10 mouse cellular contexts compared by ENCODE assay signal in the genomic region with DNA sequence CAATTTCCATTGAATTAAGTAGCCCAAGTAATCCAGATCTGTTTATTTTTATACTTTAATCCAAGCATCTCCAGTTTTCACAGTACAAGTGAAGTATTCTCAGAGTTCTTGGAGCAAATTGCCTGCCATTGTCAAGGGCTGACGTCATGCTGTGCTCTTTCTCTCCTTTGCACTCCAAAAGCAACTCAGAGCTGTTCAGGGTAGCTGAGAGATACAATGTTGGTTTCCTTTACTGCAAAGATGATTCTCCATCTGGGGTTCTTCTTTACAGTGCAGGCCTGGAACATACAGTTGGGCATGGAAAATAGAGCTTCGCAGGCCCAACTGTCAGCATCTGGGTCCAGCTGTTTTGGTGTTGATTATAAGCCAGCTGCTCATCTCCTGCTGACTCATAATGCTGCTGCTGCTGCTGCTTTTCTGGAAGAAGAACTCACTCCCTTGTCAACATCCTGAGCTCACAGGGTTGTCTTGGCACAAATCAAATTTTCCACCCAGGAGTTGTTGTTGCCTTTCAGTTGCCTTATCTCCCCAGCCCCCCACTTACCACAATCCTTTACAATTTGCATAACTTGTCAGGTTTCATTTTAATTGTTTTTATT.
A peak's percentile ranks its signal among the peaks of the same experiment; 100 is the strongest.
DNase-seq lines count a peak whose midpoint lies in the region; ATAC-seq and TF ChIP-seq lines count a peak whose summit lies in the region.
"Had no signal": no experiment of that assay in that cellular context is flagged by ENCODE, and none has a peak within 500 bp of the region (broad histone marks: within the 10 kb centered on the region; RNA-seq: fewer than 3 reads in every experiment).

No protein-coding gene starts in this region.

- ATAC-seq in heart, embryonic 12.5 days (ENCODE audit: insufficient number of reproducible peaks, low FRiP score): no peak
- ATAC-seq in midbrain, postnatal 0 days (ENCODE audit: low FRiP score): no peak
- ATAC-seq in midbrain, embryonic 16.5 days: no peak
- peak; percentile 23; the same call in 1 of the 2 replicates for ATAC-seq in forebrain, embryonic 16.5 days
- ATAC-seq in stomach, embryonic 15.5 days (ENCODE audit: insufficient read depth, low FRiP score, low read depth): peak; percentile 66; the same call in 1 of the 2 replicates
- no peak for ATAC-seq in inflammation-experienced regulatory T-cells, adult 6 months

- no peak overlapping the region for H3K9ac ChIP-seq in heart, adult 2 months (ENCODE audit: low read depth, low read length)
- no peak overlapping the region for H3K9ac ChIP-seq in heart, embryonic 12.5 days
- H3K9ac ChIP-seq in midbrain, postnatal 0 days (replicated peaks; ENCODE audit: low read length, poor library complexity, severe bottlenecking): no peak overlapping the region
- no peak overlapping the region for H3K9ac ChIP-seq in midbrain, embryonic 16.5 days (ENCODE audit: low read depth, low read length)
- no peak overlapping the region for H3K9ac ChIP-seq in forebrain, embryonic 16.5 days (replicated peaks; ENCODE audit: low read depth, low read length)
- H3K9ac ChIP-seq in stomach, embryonic 15.5 days: no peak overlapping the region
- H3K9ac ChIP-seq: heart, embryonic 15.5 days had no signal

- TF ChIP-seq CTCF in heart, adult 2 months (IDR thresholded peaks at IDR 0.05): no peak
- TF ChIP-seq CTCF in midbrain, postnatal 0 days (IDR thresholded peaks at IDR 0.05): no peak

- H3K36me3 ChIP-seq in heart, adult 2 months (ENCODE audit: control insufficient read depth, insufficient read depth, low read length): no peaks in the 10 kb centered on the region
- no peaks in the 10 kb centered on the region for H3K36me3 ChIP-seq in heart, embryonic 12.5 days
- no peaks in the 10 kb centered on the region for H3K36me3 ChIP-seq in midbrain, postnatal 0 days (ENCODE audit: insufficient read depth, low read length)
- no peaks in the 10 kb centered on the region for H3K36me3 ChIP-seq in midbrain, embryonic 16.5 days (ENCODE audit: control insufficient read depth, insufficient read depth, low read length)
- H3K36me3 ChIP-seq in forebrain, embryonic 16.5 days (ENCODE audit: control insufficient read depth, insufficient read depth): no peaks in the 10 kb centered on the region
- no peaks in the 10 kb centered on the region for H3K36me3 ChIP-seq in stomach, embryonic 15.5 days
- H3K36me3 ChIP-seq: heart, embryonic 15.5 days had no signal

- no peak for TF ChIP-seq POLR2A in heart, adult 2 months (IDR thresholded peaks at IDR 0.05; ENCODE audit: insufficient read depth, low read depth, low read length)

- 0 out of 2 replicates have a peak, but pooled peaks have one; percentile 21 for TF ChIP-seq EP300 in heart, adult 2 months (IDR thresholded peaks at IDR 0.05; ENCODE audit: insufficient read depth, low read depth, low read length)

- no peaks in the 10 kb centered on the region for H3K9me3 ChIP-seq in heart, embryonic 12.5 days (replicated peaks)
- H3K9me3 ChIP-seq in midbrain, postnatal 0 days (ENCODE audit: low read length): no peaks in the 10 kb centered on the region
- H3K9me3 ChIP-seq in midbrain, embryonic 16.5 days (replicated peaks; ENCODE audit: control insufficient read depth, low read length, poor library complexity, severe bottlenecking): no peaks in the 10 kb centered on the region
- no peaks in the 10 kb centered on the region for H3K9me3 ChIP-seq in forebrain, embryonic 16.5 days (ENCODE audit: control insufficient read depth, low read length)
- no peaks in the 10 kb centered on the region for H3K9me3 ChIP-seq in stomach, embryonic 15.5 days
- H3K9me3 ChIP-seq: heart, embryonic 15.5 days had no signal

- no peak overlapping the region for H3K27ac ChIP-seq in heart, adult 2 months
- H3K27ac ChIP-seq in heart, embryonic 12.5 days (ENCODE audit: poor library complexity, severe bottlenecking): no peak overlapping the region
- H3K27ac ChIP-seq in midbrain, postnatal 0 days (ENCODE audit: low read depth, low read length): no peak overlapping the region
- H3K27ac ChIP-seq in midbrain, embryonic 16.5 days (ENCODE audit: low read length): no peak overlapping the region
- H3K27ac ChIP-seq in forebrain, embryonic 16.5 days (ENCODE audit: low read length): no peak overlapping the region
- H3K27ac ChIP-seq in stomach, embryonic 15.5 days: no peak overlapping the region
- H3K27ac ChIP-seq: heart, embryonic 15.5 days had no signal

- 18% methylated on average over 2 of the region's 2 CpGs for WGBS in heart, adult 2 months
- WGBS in heart, embryonic 12.5 days: 19% methylated on average over 2 of the region's 2 CpGs
- 21% methylated on average over 2 of the region's 2 CpGs for WGBS in midbrain, postnatal 0 days
- 30% methylated on average over 2 of the region's 2 CpGs for WGBS in midbrain, embryonic 16.5 days
- WGBS in forebrain, embryonic 16.5 days: 25% methylated on average over 2 of the region's 2 CpGs
- WGBS in stomach, embryonic 15.5 days: 27% methylated on average over 2 of the region's 2 CpGs

- DNase-seq in heart, adult 2 months: peak; percentile 39 to 42
- peak; percentile 11 for DNase-seq in midbrain, postnatal 0 days (ENCODE audit: low spot score)
- DNase-seq in kidney, adult 18-20 months: no peak
- DNase-seq: adrenal gland, postnatal 10 days had no signal

- no peaks in the 10 kb centered on the region for H3K27me3 ChIP-seq in heart, adult 2 months (ENCODE audit: control insufficient read depth, insufficient read depth, low read length)
- H3K27me3 ChIP-seq in heart, embryonic 12.5 days (replicated peaks): no peaks in the 10 kb centered on the region
- H3K27me3 ChIP-seq in midbrain, postnatal 0 days (ENCODE audit: insufficient read depth, low read length): no peaks in the 10 kb centered on the region
- H3K27me3 ChIP-seq in midbrain, embryonic 16.5 days (ENCODE audit: control insufficient read depth, insufficient read depth, low read depth, low read length): no peaks in the 10 kb centered on the region
- no peaks in the 10 kb centered on the region for H3K27me3 ChIP-seq in forebrain, embryonic 16.5 days (replicated peaks; ENCODE audit: control insufficient read depth, insufficient read depth, low read length)
- no peaks in the 10 kb centered on the region for H3K27me3 ChIP-seq in stomach, embryonic 15.5 days (replicated peaks)
- H3K27me3 ChIP-seq: heart, embryonic 15.5 days had no signal

- H3K79me2 ChIP-seq in heart, adult 2 months (replicated peaks; ENCODE audit: control insufficient read depth, insufficient read depth, low read length): no peaks in the 10 kb centered on the region

- no peaks in the 10 kb centered on the region for H3K4me1 ChIP-seq in heart, adult 2 months (ENCODE audit: control insufficient read depth, insufficient read depth, low read length)
- H3K4me1 ChIP-seq in heart, embryonic 12.5 days (replicated peaks): no peaks in the 10 kb centered on the region
- no peaks in the 10 kb centered on the region for H3K4me1 ChIP-seq in midbrain, postnatal 0 days (ENCODE audit: insufficient read depth, low read length)
- H3K4me1 ChIP-seq in midbrain, embryonic 16.5 days (ENCODE audit: control insufficient read depth, insufficient read depth, low read length): no peaks in the 10 kb centered on the region
- H3K4me1 ChIP-seq in forebrain, embryonic 16.5 days (replicated peaks; ENCODE audit: control insufficient read depth, insufficient read depth, low read length): peaks cover 3% of the 10 kb centered on the region
- H3K4me1 ChIP-seq in stomach, embryonic 15.5 days: no peaks in the 10 kb centered on the region
- H3K4me1 ChIP-seq: heart, embryonic 15.5 days had no signal

- intact Hi-C loops in heart, adult 2 months (cut with DNase I): no loop called here

- no peak overlapping the region for H3K4me3 ChIP-seq in heart, adult 2 months
- no peak overlapping the region for H3K4me3 ChIP-seq in heart, embryonic 12.5 days
- no peak overlapping the region for H3K4me3 ChIP-seq in midbrain, postnatal 0 days (ENCODE audit: low read depth, low read length)
- no peak overlapping the region for H3K4me3 ChIP-seq in midbrain, embryonic 16.5 days (ENCODE audit: low read depth, low read length)
- no peak overlapping the region for H3K4me3 ChIP-seq in forebrain, embryonic 16.5 days (replicated peaks; ENCODE audit: low read length)
- no peak overlapping the region for H3K4me3 ChIP-seq in stomach, embryonic 15.5 days (replicated peaks)
- H3K4me3 ChIP-seq: heart, embryonic 15.5 days had no signal

- no peak overlapping the region for H3K4me2 ChIP-seq in heart, embryonic 12.5 days
- H3K4me2 ChIP-seq in midbrain, postnatal 0 days (ENCODE audit: low read depth, low read length, poor library complexity, severe bottlenecking): no peak overlapping the region
- H3K4me2 ChIP-seq in midbrain, embryonic 16.5 days (ENCODE audit: low read length): no peak overlapping the region
- no peak overlapping the region for H3K4me2 ChIP-seq in forebrain, embryonic 16.5 days (ENCODE audit: low read length)
- no peak overlapping the region for H3K4me2 ChIP-seq in stomach, embryonic 15.5 days
- H3K4me2 ChIP-seq: heart, embryonic 15.5 days had no signal

Comparison
In these comparisons a context has a peak if more than half of its experiments do, and no peak if none do; other contexts are left out.
1. ATAC-seq: peak in forebrain, embryonic 16.5 days (single experiment) and stomach, embryonic 15.5 days (single experiment); none in heart, embryonic 12.5 days (single experiment), midbrain, postnatal 0 days (single experiment), midbrain, embryonic 16.5 days (single experiment) and inflammation-experienced regulatory T-cells, adult 6 months (single experiment).